Mouse (Mus musculus): ENCODE measurements at regions not wholly inside any gene's neighbourhood (a gene's known extent, or its start where the extent isn't known, plus 50 kb on each side); places are given as distances from the start of the nearest gene placed in this dataset.
"Not testable (repeated sequence)": the region's sequence is repeated elsewhere in the genome, so short reads cannot be mapped to it uniquely, and the experiment has no call there.

DNA sequence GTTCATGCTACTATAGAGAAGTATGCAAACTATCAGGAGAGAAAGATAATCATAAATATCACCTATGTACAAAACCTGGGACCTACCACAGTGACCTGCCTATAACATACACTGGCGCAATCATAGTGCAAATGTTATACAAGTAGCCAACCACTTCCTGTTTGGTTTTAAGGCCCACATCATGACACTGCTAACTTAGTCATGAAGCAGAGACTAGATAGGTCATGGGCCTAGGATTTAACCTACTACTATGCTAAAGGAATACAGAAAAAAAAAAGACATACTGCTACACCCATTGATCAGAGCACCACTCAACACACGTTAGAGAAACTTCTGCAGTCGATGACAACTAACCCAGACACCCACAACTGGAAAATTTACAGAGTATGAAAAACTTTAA lies 498.6 kb upstream of the Acvr2a start:
- DNase-seq (ENCODE audit: low read depth, low spot score) = no peak
- in situ Hi-C loops (cut with MboI; ENCODE audit: low pct_unique_long_range_greater_than_20kb) = no loop called here
- POLR2A ChIA-PET = no interaction called here
- no peaks in the 10 kb centered on the region for H3K27me3 ChIP-seq
- CTCF ChIA-PET = interaction anchor here (1.0 kb wide), 1 partner anchor 20 kb away, joined by 3 read pairs; no protein-coding TSS in a partner anchor
- ATAC-seq = no peak
- TF ChIP-seq CTCF (IDR thresholded peaks at IDR 0.05) = no peak

GRCm38 (mm10) chr2:48316180-48316889 lies 497.6 kb upstream of the Acvr2a start:
- in situ Hi-C loops (cut with MboI; ENCODE audit: low pct_unique_long_range_greater_than_20kb) = no loop called here
- no peak for ATAC-seq
- ChIA-PET POLR2A (no interaction called here), CTCF (no interaction called here)
- H3K27me3 ChIP-seq = no peaks in the 10 kb centered on the region
- no peak for TF ChIP-seq CTCF (IDR thresholded peaks at IDR 0.05)
- no peak for DNase-seq (ENCODE audit: low read depth, low spot score)

- ChIA-PET POLR2A (no interaction called here), CTCF (no interaction called here)
- DNase-seq (ENCODE audit: low read depth, low spot score) = no peak
- no peaks in the 10 kb centered on the region for H3K27me3 ChIP-seq
- ATAC-seq = no peak
- TF ChIP-seq CTCF (IDR thresholded peaks at IDR 0.05) = no peak
- in situ Hi-C loops (cut with MboI; ENCODE audit: low pct_unique_long_range_greater_than_20kb) = no loop called here
These were observed 496.1 kb upstream of the Acvr2a start for GRCm38 (mm10) chr2:48317821-48318220.

GRCm38 (mm10) chr2:48318384-48319030 lies 495.4 kb upstream of the Acvr2a start:
- ATAC-seq = no peak
- in situ Hi-C loops (cut with MboI; ENCODE audit: low pct_unique_long_range_greater_than_20kb) = no loop called here
- no peak for DNase-seq (ENCODE audit: low read depth, low spot score)
- no peak for TF ChIP-seq CTCF (IDR thresholded peaks at IDR 0.05)
- no peaks in the 10 kb centered on the region for H3K27me3 ChIP-seq
- POLR2A ChIA-PET = no interaction called here
- CTCF ChIA-PET = interaction anchor here (1.0 kb wide), 1 partner anchor 14 kb away, joined by 3 read pairs; no protein-coding TSS in a partner anchor

DNA sequence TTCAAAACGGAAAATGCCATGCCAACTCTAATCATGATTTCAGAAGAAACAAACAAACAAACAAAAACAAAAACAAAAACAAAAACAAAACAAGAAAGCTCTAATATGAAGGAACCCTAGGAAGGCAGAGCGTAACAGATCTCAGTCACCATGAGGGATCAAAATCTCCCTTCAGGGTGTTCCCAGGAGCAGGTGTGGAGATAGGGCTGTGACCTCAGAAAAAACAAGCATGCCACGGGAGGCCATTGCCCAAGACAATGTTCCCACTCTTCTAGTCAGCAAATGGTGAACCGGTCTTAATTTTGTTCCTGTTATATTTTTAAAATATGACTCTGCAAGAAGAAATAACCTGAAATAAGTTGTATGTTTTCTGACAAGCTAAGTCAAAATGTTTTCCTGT lies 492.4 kb upstream of the Acvr2a start:
- in situ Hi-C loops (cut with MboI; ENCODE audit: low pct_unique_long_range_greater_than_20kb) = no loop called here
- ChIA-PET CTCF (no interaction called here), POLR2A (no interaction called here)
- DNase-seq (ENCODE audit: low read depth, low spot score) (no peak), ATAC-seq (no peak)
- TF ChIP-seq CTCF (IDR thresholded peaks at IDR 0.05) = no peak
- H3K27me3 ChIP-seq = no peaks in the 10 kb centered on the region

DNA sequence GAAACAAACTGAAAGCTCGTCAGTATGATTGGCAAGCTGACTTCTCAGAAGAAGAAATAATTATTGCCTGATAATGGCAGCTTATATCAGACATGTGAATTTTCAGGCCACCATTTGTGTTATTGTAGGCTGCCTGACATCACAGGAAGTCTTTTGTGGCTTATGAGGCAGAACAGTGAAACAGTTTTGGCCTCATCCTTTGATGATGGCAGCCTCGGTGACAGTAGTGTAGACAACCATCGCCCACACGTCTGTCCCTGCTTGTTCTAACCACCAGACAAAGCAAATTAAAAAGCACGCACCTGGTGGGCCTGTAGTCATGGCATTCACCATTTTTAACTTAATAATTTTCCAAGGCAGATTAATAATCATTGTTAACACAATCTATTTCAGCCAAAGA lies 491.6 kb upstream of the Acvr2a start:
- POLR2A ChIA-PET = no interaction called here
- CTCF ChIA-PET = no interaction called here
- H3K27me3 ChIP-seq = no peaks in the 10 kb centered on the region
- TF ChIP-seq CTCF (IDR thresholded peaks at IDR 0.05) = no peak
- DNase-seq (ENCODE audit: low read depth, low spot score) (no peak), ATAC-seq (no peak)
- in situ Hi-C loops (cut with MboI; ENCODE audit: low pct_unique_long_range_greater_than_20kb) = no loop called here

- in situ Hi-C loops (cut with MboI; ENCODE audit: low pct_unique_long_range_greater_than_20kb) = no loop called here
- no peak for ATAC-seq
- ChIA-PET CTCF (no interaction called here), POLR2A (no interaction called here)
- TF ChIP-seq CTCF (IDR thresholded peaks at IDR 0.05) = no peak
- no peaks in the 10 kb centered on the region for H3K27me3 ChIP-seq
- DNase-seq (ENCODE audit: low read depth, low spot score) = no peak
These were observed 485.7 kb upstream of the Acvr2a start for GRCm38 (mm10) chr2:48328204-48328603.

DNA sequence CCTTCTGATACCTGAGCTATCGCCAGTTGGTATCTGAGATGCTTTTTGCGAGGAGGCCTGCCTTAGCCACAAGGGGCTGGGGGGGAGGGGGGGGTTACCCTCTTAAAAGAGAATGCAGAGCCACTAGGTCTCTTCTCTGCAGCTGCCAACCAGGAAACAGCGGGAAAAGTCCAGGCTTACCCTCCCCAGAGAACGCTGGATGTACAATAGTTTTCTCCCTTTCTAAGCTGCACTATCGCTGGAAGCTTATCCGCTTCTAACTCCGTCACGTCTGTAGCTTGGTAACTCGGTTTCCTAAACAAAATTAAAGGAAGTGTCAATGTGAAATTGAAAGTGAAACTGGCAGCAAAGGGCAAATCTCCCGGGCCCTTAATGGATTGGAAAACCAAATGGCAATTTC lies 481.1 kb upstream of the Acvr2a start:
- POLR2A ChIA-PET = no interaction called here
- CTCF ChIA-PET = interaction anchor here (1.5 kb wide), 1 partner anchor 14 kb away, joined by 3 read pairs; no protein-coding TSS in a partner anchor
- in situ Hi-C loops (cut with MboI; ENCODE audit: low pct_unique_long_range_greater_than_20kb) = no loop called here
- no peaks in the 10 kb centered on the region for H3K27me3 ChIP-seq
- no peak for DNase-seq (ENCODE audit: low read depth, low spot score)
- no peak for TF ChIP-seq CTCF (IDR thresholded peaks at IDR 0.05)
- ATAC-seq = no peak

DNA sequence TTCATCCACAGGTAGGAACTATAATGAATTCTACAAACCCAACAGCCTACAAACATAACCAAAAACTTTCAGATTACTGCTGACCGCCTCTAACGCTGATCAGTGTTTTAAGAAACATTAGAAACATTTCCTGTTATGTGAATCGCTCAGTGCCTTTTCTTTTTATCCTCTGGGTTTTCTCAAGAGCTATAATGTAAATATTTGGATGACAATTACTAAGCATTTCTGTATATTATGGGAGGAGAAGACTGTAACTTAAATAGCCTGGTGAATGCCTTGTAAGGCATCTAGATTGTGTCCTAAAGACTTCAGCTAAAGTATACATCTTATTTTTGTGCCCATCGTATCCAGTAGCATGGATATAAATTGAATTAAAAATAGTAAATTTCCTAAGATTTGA lies 465.9 kb upstream of the Acvr2a start:
- no peak for ATAC-seq
- in situ Hi-C loops (cut with MboI; ENCODE audit: low pct_unique_long_range_greater_than_20kb) = no loop called here
- no peaks in the 10 kb centered on the region for H3K27me3 ChIP-seq
- ChIA-PET CTCF (no interaction called here), POLR2A (interaction anchor here (1.1 kb wide), 1 partner anchor 17 kb away, joined by 3 read pairs; no protein-coding TSS in a partner anchor)
- TF ChIP-seq CTCF (IDR thresholded peaks at IDR 0.05) = no peak
- no peak for DNase-seq (ENCODE audit: low read depth, low spot score)

GRCm38 (mm10) chr2:48349794-48350193 lies 464.1 kb upstream of the Acvr2a start:
- DNase-seq (ENCODE audit: low read depth, low spot score) (no peak), ATAC-seq (no peak)
- H3K27me3 ChIP-seq = no peaks in the 10 kb centered on the region
- CTCF ChIA-PET = no interaction called here
- in situ Hi-C loops (cut with MboI; ENCODE audit: low pct_unique_long_range_greater_than_20kb) = no loop called here
- POLR2A ChIA-PET = no interaction called here
- no peak for TF ChIP-seq CTCF (IDR thresholded peaks at IDR 0.05)

DNA sequence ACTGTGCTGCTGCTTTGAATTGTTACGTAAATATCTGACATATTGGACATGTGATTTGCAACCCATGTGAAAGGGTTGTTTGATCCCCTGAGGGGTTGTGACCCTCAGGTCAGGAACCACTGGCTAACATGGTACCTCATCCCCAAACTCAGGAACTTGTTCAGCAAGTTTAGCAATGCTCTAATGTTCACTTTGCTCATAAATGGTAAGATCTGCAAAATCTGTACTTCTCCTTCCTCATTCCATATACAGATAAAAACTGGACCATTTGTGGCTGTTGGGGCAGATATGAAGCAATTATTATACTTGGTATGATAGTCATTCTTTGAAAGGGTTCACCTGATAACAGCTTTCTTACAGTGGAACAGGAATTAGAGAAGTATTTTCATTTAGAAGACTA lies 463.7 kb upstream of the Acvr2a start:
- POLR2A ChIA-PET = no interaction called here
- TF ChIP-seq CTCF (IDR thresholded peaks at IDR 0.05) = no peak
- DNase-seq (ENCODE audit: low read depth, low spot score) (no peak), ATAC-seq (no peak)
- H3K27me3 ChIP-seq = no peaks in the 10 kb centered on the region
- CTCF ChIA-PET = no interaction called here
- in situ Hi-C loops (cut with MboI; ENCODE audit: low pct_unique_long_range_greater_than_20kb) = no loop called here

DNA sequence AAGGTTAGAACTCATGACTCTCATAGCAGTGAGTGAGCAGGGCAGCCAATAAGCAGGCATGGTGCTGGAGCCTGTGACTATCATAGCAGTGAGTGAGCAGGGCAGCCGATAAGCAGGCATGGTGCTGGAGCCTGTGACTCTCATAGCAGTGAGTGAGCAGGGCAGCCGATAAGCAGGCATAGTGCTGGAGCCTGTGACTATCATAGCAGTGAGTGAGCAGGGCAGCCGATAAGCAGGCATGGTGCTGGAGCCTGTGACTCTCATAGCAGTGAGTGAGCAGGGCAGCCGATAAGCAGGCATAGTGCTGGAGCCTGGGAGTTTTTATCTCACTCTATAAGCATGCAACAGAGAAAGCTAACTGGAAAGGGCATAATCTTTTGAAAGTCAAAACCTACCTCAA lies 442.3 kb upstream of the Acvr2a start:
- CTCF ChIA-PET = not testable (repeated sequence)

More for the DNA sequence above, 442.3 kb upstream of the Acvr2a start:
- ATAC-seq; DNase-seq (ENCODE audit: low read depth, low spot score); H3K27me3 ChIP-seq; in situ Hi-C loops (cut with MboI; ENCODE audit: low pct_unique_long_range_greater_than_20kb): not testable (repeated sequence)
- POLR2A ChIA-PET = interaction anchor here (0.5 kb wide), 1 partner anchor 649 kb away, joined by 3 read pairs; no protein-coding TSS in a partner anchor
